Mouse (Mus musculus): ENCODE results near the gene Gsc2. TPM values are rescaled to one million over a fixed set of nuclear protein-coding genes. Genes with fewer than 3 reads are reported as not detected.

The Gsc2 gene
- total RNA-seq, 2 experiments from 2014 or later = not detected

DNA sequence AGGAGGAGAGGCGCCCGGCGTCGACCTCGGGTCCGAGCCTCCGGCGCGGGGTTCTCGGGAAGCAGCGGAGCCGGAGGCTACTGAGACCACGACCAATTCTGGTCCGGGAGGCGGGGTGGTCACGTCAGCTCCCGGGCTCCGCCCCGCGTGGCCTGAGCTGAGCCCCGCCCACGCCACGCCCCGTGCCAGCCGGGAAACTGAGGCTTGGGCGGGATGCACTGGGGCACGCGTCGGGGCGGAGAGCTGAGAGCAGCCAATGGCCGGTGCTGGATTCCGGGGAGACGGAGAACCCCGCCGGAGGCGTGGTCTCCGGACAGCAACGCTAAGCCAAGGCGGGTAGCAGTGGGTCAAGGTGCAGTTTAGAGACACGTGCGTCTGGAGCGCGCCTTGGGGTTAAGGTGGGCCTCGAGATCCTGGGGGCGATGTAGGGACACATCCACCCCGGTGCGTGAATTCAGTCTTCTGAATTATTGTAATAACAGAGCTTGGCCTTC is 13.3 kb upstream of the Gsc2 start, which contains the start of gene Slc25a1:
TSS of gene Slc25a1 (minus strand) at position 133 of the 494 bp plus-strand sequence.
- peak; percentile 74 to 75 for DNase-seq
- intact Hi-C loops (cut with DNase I) = loop anchor here (5.0 kb wide), 2 partner anchors 59 to 119 kb away; no protein-coding TSS in a partner anchor

DNA sequence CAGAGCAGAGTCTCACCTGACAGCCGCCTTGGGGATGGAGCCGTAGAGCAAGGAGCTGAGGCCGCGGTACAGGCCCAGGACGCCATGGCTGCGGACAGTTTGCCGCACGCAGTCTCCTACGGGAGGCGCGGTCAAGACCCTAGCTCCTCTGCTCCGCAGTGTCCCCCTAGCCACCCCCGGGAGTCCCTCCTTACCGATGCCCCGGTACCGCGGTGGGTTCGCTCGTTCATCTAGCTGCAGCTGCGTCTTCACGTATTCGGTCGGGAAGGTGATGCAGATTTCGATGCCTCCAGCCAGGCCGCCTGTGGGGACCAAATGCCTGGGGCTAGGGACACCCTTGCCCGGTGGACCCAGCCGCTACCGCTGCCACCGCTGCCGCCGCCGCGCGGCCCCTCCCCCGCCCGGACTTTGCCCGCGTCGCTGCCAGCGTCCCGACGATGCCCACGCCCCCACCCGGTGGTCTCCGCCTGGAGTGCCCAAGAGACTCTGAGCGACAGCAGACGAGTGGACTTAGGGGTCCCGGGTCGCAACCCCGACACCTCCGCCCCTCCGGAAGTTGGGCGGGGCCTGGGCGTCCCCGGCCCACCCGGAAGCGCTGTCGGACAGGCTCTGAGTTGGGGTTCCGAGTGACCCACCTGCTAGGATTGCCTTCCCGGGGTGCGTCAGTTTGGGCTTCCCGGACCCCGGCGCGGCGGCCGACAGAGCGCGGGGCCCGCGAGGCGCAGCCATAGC is 12.7 kb upstream of the Gsc2 start:
- peak; percentile 44 to 47 for DNase-seq
- intact Hi-C loops (cut with DNase I) = loop anchor here (5.0 kb wide), 2 partner anchors 60 to 120 kb away; no protein-coding TSS in a partner anchor

DNA sequence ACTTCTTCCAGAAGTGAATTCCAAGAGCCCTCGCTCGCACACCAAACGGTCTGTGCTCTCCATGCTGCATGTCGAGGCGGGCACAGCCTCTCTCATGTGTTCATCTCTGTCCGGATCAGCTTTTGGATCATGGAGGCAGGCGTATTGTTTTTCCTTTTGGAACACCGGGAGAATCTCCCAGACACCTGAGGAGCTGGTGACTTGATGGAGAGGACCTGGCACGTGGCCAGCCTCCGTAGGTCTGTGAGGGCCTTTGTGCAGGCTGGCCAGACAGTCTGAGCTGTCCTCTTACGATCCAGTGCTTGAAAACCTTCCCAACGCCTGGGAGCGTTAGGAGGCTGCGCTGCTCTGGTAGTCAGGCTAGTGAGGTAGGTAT is 7.3 kb upstream of the Gsc2 start:
- intact Hi-C loops (cut with DNase I) = no loop called here
- DNase-seq = no peak

DNA sequence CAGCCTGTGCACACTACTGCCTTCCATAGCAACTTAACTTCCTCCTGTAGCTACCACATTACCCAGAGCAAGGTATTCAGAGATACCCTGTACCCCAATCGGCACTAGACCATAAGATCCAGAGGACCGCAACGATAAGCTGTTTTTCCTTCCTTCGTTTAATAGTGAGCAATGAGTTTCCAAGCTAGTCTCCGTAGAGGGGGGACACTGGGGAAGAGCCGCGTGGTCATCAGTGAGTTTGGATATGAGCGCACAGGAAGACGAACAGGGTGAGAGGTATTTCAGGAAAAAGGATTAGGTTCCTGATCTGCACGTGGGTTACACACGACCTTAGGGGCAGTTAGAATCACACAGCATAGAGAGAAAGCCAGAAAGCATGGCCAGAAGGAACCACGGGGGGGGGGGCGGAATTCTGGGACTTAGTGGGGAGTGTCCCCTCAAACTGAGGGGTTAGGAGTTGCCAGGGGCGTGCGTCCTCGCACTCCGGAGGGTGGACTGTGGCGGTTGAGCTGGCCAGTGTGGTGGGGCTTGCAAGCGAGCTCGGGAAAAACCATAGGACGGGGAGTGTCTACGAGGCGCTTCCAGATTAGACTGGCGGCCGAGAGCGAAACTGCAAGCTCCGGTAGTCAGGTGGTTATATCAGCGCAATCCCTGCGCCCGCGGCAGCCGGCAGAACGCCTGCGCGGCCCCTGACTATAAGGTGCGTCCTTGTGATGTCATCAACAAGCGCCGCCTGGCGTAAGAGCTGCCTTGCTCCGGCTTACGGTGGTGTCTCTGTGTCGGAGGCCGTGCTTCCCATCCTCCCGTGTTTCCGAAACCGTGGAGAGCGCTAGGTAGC is 6.7 kb upstream of the Gsc2 start:
- intact Hi-C loops (cut with DNase I) = no loop called here

DNA sequence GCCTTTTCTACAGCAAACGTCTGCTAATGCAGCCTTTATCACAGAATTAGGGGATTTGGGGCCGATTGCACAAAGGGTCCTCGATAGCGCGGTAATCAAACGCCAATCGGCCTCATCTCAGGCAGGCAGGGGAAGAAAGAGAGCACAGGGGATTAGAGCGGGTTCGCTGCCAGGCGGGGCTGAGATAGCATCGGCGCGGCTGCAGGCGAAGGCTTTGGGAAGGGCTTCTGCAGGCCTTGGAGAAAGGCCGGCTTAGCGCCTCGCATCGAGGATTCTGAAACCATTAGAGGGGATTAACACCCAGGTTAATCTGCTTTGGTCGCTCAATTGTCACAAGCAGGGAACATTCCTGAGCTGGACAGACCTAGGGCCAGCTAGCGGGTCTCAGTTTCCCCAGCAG is 5.7 kb upstream of the Gsc2 start:
- no peak for DNase-seq
- intact Hi-C loops (cut with DNase I) = no loop called here

More for the DNA sequence above, 6.7 kb upstream of the Gsc2 start:
- DNase-seq = peak; percentile 93 to 97

DNA sequence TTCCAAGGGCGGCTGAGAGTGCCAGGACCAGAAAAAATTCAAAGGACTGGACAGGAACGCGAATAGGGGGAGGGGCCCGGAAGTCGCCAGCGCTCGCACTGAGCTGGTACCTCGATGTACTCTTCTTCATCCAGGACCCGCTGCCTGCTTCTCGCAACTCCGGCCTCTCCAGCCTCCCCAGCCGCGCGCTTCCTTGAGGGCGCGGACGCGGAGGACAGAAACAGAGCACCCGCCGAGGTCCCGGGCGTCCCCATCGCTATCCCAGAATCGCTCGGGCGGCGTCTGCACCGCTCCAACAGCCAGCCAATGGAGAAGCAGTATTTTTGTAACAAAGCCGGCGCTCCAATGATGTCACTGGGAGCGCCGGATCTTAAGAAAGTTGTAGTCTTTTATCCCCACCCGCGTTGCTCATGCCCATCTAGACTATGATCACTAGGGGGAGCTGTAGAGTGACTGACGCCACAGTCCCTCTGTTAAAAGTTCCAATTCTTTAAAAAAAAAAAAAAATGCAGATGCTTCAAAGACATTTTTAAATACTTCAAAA is 3.7 kb downstream of the Gsc2 start, which contains the start of gene Ess2:
TSS of gene Ess2 (minus strand) at position 297 of the 544 bp plus-strand sequence.
- DNase-seq = peak; percentile 87 to 90
- intact Hi-C loops (cut with DNase I) = loop anchor here (5.0 kb wide), 2 partner anchors 76 to 136 kb away; no protein-coding TSS in a partner anchor

DNA sequence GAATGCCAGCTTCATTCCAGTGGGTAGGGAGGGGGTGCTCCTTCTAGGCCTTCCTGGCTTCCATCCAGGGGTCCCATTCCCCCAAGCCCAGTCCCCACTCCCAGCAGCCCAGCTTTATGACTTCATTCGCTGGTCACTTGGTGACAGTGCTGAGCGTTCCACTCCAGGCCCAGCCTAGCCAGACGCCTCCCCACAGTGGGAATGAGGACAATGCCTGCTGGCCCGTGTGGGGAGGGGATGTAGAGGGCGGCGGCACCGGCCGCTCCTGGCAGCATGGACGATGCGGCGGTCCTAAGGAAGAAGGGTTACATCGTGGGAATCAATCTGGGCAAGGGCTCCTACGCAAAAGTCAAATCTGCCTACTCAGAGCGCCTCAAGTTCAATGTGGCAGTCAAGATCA is 16.4 kb downstream of the Gsc2 start, which contains the start of the genes Dgcr2 and Tssk2:
TSS of gene Dgcr2 (minus strand) at position 101 of the 400 bp plus-strand sequence.
TSS of gene Tssk2 (plus strand) at position 176 of the 400 bp plus-strand sequence.
- DNase-seq = no peak

DNA sequence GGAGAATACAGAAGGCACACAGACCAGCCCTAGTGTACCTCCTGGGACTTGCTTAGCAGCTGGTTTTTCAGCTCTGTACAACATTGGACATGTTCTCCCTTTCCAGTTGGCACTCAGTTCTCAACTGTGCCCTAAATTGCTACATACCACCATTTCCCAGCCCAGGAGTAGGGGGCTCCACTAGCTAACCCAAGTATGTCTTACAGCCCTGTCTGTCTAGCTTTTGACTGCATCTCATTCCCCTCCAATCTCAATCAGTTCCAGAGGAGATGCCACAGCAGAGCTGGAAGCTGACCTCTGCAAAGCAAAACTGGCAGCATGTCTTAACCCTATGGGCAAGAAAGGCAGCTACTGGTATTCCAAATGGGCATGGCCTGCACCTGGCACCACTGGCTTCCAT is 18.8 kb downstream of the Gsc2 start:
- DNase-seq = no peak
- intact Hi-C loops (cut with DNase I) = no loop called here

More for the DNA sequence above, 16.4 kb downstream of the Gsc2 start, which contains the start of the genes Dgcr2 and Tssk2:
- intact Hi-C loops (cut with DNase I) = no loop called here

DNA sequence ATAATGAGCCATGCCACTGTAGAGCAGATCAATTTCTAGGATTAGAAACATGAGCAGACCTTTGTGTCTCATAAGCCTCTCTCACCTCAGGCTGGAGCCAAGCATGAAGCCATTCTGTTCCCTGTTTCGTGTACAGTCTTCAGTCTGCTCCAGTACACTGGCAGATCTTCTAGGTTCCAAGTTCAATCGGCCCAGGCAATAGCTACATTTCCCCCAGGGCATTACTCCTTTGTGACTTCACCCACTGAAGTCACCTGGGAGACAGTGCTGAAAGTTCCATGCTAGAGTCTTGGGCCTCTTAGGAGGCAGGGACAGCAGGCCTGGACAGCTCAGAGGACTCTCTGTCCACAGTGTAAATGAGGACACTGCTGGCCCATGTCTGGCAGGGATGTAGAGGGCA is 20.9 kb downstream of the Gsc2 start, which contains the start of gene Tssk1:
TSS of gene Tssk1 (plus strand) at position 301 of the 400 bp plus-strand sequence.
- DNase-seq = no peak
- intact Hi-C loops (cut with DNase I) = no loop called here

DNA sequence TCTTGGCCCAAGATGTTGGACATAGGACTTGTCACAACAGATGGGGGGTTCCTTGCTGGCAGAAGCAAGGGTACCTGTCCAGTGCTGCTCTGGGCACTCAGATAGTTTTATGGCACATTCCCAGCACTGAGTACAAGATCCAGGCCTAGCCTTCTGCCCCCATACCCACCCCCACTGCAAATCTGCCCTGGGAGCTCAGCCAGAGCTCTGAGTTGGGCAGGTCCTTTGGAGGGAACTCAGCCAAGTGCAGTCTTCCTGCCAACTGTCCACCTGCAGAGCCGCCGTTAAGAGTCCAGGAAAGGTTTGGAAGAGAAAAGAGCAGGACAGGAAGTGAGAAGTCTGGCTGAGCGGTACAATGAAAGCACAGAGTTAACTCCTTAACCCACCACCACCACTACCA is 22.3 kb downstream of the Gsc2 start:
- peak; percentile 43 to 63 for DNase-seq

DNA sequence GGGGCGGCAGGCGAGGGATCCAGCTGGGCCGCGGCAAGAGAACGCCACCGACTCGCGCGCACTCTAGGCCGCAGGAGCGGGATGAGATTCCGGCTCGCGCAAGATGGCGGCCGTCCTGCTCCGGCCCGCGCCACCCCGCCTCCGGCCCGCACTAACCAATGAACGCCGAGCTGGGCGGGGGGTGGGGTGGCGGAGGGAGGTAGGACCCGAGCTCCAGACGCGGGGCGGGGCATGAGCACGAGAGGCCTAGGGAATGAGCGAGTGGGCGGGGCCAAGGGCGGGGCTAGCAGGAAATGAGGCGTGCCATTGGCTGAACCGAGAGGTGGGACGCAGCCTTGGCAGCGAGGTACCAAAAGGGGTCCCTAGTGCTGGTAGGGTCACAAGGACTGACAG is 23.3 kb downstream of the Gsc2 start, which contains the start of gene Gm20518:
TSS of gene Gm20518 (minus strand) at position 105 of the 393 bp plus-strand sequence.
- intact Hi-C loops (cut with DNase I) = no loop called here
- DNase-seq = peak; percentile 99

More for the DNA sequence above, 22.3 kb downstream of the Gsc2 start:
- intact Hi-C loops (cut with DNase I) = no loop called here

DNA sequence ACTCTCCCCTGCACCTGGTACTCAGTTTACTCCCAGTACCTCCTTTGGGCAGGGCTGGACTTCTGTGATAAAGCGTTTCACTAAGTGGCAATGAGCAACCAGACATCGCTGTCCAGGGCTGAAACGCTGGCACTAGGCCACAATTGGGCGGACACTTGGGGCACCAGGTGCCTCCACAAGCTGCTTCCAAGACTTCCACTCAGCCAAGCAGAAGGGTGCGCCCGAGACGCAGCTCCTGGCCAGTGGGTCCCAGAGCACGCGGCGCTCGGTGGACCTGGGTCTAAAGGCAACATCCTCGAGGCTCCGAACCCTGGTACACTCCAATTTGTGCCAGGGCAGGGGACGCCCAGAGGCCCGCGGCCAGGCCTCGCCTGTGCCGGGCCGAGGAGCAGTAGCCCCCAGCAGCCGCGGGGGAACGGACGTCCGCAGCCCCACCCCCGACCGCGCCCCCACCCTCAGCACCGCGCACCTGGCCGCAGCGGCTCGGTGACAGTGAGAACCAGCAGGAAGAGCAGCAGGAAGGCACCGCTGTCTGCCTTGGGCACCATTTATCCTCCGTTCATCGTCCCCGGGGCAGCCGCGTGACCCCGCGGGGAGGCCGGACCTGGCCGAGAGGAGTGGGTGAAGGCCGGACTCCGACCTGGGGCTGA is 23.8 kb downstream of the Gsc2 start:
- DNase-seq = peak; percentile 72 to 80
- intact Hi-C loops (cut with DNase I) = no loop called here

DNA sequence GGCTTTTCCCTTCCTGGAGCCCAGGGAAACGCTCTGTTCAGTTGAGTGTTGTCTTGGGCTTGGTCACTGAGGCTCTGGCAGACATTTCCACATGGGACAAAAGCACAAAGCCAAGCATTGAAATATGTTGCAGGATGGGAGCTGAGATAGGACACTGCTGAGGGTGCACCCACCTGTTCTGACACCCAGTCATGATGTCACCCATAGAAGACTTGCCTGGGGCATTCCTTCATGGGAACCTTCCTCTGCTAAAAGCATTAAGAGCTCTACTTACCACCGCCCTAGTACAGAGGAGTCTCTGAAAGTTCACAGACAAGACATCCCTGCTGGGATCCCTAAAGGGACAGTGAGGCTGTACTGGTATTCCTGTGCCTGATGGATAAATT is 24.5 kb downstream of the Gsc2 start:
- intact Hi-C loops (cut with DNase I) = no loop called here
- no peak for DNase-seq

DNA sequence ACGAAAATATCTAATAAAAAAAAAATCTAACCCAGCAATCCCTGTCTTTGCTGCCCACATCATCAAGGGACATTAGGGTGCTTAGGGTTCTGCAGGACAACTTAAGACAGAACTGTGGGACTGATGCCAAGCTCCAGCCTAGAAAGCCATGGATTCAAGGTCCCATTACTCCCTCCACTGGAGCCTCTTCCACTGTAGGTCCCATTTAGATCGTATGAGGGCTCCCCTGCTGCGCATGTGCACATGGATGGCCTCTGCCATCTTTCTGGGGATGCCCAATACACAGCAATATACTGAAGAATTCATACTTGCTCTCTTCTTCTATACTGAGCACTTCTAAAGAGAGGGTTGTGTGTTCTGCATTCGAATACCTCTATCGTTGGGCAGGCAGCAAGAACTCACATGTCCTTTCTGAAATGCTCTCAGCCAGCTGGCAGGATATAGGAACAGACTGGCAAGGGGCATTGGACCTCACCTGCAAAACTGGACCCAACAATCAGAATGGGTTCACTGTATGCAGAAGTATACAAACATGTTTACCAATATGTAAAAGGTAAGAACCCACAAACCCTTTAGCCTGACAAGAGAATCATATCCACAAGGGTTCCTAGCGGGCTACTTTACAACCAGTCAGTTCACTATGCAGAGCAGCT is 25.0 kb downstream of the Gsc2 start:
- no peak for DNase-seq
- intact Hi-C loops (cut with DNase I) = no loop called here

DNA sequence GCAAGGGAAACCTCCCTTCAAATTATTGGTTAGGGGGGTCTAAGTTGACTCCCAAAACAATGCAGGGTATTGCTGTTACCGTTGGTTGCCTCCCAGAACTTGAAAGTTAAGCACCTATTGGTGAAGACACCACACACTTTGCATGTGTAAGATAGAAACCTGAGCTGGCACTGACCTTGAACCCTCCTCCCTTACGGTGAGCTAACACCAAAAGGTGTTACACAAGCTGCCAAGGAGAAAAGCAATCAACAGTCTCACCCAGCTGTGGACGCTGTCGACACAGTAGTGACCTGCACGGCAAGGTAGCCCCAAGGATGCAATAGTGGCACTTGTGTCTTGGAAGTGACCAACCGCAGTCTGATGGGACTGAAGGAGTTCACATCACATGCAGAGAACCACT is 30.7 kb downstream of the Gsc2 start:
- intact Hi-C loops (cut with DNase I) = no loop called here
- no peak for DNase-seq

DNA sequence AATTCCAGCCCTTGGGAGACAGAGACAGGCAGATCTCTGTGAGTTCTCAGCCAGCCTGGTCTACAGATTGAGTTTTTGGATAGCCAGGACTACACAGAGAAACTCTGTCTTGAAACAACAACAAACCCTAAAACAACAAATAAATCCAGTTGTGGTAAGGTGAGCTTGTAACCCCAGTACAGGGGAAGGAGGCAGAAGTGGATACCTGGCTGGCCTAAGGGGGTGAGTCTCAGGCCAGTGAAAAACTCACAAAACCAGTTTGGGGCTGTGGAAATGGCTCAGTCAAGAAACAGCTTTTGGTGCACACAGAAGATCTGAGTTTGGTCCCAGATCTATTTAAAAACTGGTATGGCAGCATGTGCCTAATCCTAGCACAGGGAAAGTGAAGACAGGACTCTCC is 32.7 kb downstream of the Gsc2 start:
- intact Hi-C loops (cut with DNase I) = no loop called here
- DNase-seq = no peak

DNA sequence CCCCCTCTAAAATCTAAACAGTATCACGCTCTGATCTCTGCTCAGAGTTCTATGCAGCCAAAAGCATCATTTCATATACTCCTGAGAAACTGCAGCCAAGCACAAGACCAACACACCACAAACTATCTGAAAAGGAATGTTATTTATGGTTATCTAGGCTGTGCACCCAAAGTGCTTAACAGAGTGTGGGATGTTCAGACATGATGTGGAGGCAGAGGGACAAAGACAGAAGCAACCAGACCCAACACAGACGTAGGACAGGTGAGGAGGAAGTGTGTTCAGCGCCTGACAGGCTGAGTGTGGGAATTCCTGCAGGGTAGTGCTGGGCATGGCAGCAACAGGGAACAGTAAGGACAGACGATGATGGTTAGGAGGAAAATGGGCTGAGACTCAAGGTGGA is 35.3 kb downstream of the Gsc2 start:
- intact Hi-C loops (cut with DNase I) = no loop called here
- DNase-seq = no peak

DNA sequence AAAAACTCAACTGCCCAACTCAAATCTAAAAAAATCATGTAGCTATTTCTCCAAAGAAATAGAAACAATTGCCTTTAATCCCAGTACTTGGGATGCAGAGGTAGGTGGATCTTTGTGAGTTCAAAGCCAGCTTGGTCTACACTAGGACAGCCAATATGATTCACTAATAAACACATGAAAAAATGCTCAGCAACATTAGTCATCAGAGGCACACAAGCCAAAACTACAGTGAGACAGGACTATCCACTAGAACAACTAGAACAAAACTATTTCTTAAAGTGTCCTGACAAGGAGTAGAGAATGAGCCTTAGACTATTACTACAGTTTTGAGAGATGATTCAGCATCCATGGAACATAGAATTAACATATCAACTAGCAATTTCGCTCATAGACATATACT is 38.8 kb downstream of the Gsc2 start:
- intact Hi-C loops (cut with DNase I) = no loop called here

DNA sequence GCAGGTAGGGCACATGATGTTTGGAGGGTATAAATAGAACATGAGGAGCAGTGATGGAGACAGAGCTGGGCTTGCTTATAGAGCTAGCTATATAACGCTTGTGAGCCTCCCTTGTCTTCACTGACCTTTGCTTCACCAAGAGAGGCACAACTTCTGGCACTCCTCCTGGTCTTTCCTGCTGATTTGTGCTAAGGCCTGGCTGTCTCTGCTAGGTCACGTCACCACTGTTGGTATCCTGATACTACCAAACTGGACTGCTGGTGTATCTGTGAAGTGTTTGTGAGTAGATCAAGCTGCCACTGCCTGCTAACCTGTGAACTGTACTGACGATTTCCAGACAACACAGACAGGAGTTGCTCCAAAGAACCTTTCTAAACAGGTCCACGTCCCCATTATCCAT is 39.7 kb downstream of the Gsc2 start:
- intact Hi-C loops (cut with DNase I) = no loop called here
- DNase-seq = no peak

More for the DNA sequence above, 38.8 kb downstream of the Gsc2 start:
- no peak for DNase-seq

Data from heart, postnatal 14 days (tissue).